Mouse (Mus musculus): ENCODE measurements at regions not wholly inside any gene's neighbourhood (a gene's known extent, or its start where the extent isn't known, plus 50 kb on each side); places are given as distances from the start of the nearest gene placed in this dataset.

DNA sequence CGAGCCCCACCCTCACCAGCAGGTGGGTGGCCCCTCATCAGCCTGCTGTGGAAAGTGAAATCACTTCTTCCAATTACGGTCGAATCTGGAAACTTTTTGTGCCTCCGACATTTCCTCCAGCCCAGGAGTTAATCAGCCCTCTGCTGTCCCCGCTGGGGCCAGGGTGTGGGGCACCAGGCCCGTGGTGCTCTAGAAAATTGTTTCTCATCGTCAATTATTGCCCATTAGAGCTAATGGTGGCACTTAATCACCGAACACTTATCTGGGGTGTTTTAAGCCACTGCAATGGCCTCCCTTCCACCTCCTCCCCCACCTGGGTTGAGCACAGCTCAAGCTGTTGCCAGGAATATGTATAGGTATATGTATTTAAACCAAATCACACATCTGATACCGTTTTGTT, 72.2 kb downstream of the Barx1 start:
- H3K27me3 ChIP-seq (replicated peaks) = no peaks in the 10 kb centered on the region
- no peak overlapping the region for H3K4me2 ChIP-seq (ENCODE audit: insufficient read depth, low read depth, poor library complexity, severe bottlenecking)
- in situ Hi-C loops (cut with MboI; ENCODE audit: low pct_ligation_motif_present, low pct_unique_long_range_greater_than_20kb, low sequenced_read_pairs) = loop anchor here (10.0 kb wide), 1 partner anchor 70 kb away; no protein-coding TSS in a partner anchor
- peaks cover 2% of the 10 kb centered on the region for H3K9me3 ChIP-seq (replicated peaks; ENCODE audit: low read length)
- no peaks in the 10 kb centered on the region for H3K36me3 ChIP-seq (replicated peaks in 1 of 2; ENCODE audit: control insufficient read depth in 1 of 2, insufficient read depth in 1 of 2, low read length in 1 of 2)
- TF ChIP-seq NELFE (IDR thresholded peaks at IDR 0.05; ENCODE audit: low read depth, low read length) (no peak), PAX5 (IDR thresholded peaks at IDR 0.05; ENCODE audit: low read length) (no peak), TCF12 (IDR thresholded peaks at IDR 0.05; ENCODE audit: low read depth, low read length) (0 out of 2 replicates have a peak, but pooled peaks have one; percentile 16), USF1 (IDR thresholded peaks at IDR 0.05; ENCODE audit: low read depth, low read length) (no peak), JUND (conservative IDR thresholded peaks at IDR 0.05; ENCODE audit: low read depth, low read length) (no peak), SIN3A (IDR thresholded peaks at IDR 0.05; ENCODE audit: low read length) (no peak), MXI1 (IDR thresholded peaks at IDR 0.05; ENCODE audit: low read depth, low read length) (no peak), RAD21 (IDR thresholded peaks at IDR 0.05; ENCODE audit: low read depth, low read length) (peak; percentile 16), RCOR1 (conservative IDR thresholded peaks at IDR 0.05; ENCODE audit: low read depth, low read length) (no peak), ELF1 (IDR thresholded peaks at IDR 0.05; ENCODE audit: low read depth, low read length) (0 out of 2 replicates have a peak, but pooled peaks have one; percentile 39), E2F4 (IDR thresholded peaks at IDR 0.05; ENCODE audit: insufficient replicate concordance, low read depth, low read length) (no peak), SMC3 (IDR thresholded peaks at IDR 0.05; ENCODE audit: low read depth, low read length) (no peak), IRF4 (IDR thresholded peaks at IDR 0.05; ENCODE audit: low read depth, low read length) (no peak), UBTF (IDR thresholded peaks at IDR 0.05; ENCODE audit: low read depth, low read length) (no peak), CHD1 (IDR thresholded peaks at IDR 0.05; ENCODE audit: low read depth, low read length) (no peak), POLR2AphosphoS2 (IDR thresholded peaks at IDR 0.05; ENCODE audit: low read depth, low read length) (no peak), BHLHE40 (IDR thresholded peaks at IDR 0.05; ENCODE audit: low read depth, low read length) (peak; percentile 40; the same call in 1 of the 2 replicates), ZMIZ1 (IDR thresholded peaks at IDR 0.05; ENCODE audit: low read depth, low read length) (no peak), ETS1 (conservative IDR thresholded peaks at IDR 0.05; ENCODE audit: low read depth, low read length) (no peak), ZKSCAN1 (IDR thresholded peaks at IDR 0.05; ENCODE audit: borderline replicate concordance, low read depth, low read length) (no peak), KAT2A (IDR thresholded peaks at IDR 0.05; ENCODE audit: insufficient replicate concordance, low read length) (no peak), EP300 (IDR thresholded peaks at IDR 0.05; ENCODE audit: low read length) (0 out of 2 replicates have a peak, but pooled peaks have one; percentile 21), POLR2A (IDR thresholded peaks at IDR 0.05; ENCODE audit: low read depth, low read length) (no peak), NRF1 (IDR thresholded peaks at IDR 0.05; ENCODE audit: low read depth, low read length) (no peak), JUN (IDR thresholded peaks at IDR 0.05; ENCODE audit: insufficient read depth, low read depth, low read length) (no peak), TBP (conservative IDR thresholded peaks at IDR 0.05; ENCODE audit: low read depth, low read length) (no peak), ZNF384 (IDR thresholded peaks at IDR 0.05; ENCODE audit: low read depth, low read length) (no peak), ZC3H11A (IDR thresholded peaks at IDR 0.05; ENCODE audit: low read depth, low read length) (no peak), MAX (IDR thresholded peaks at IDR 0.05; ENCODE audit: low read length) (no peak), CTCF (conservative IDR thresholded peaks at IDR 0.05 in 1 of 2, IDR thresholded peaks at IDR 0.05 in 1 of 2; ENCODE audit: low read depth in 2 of 2, low read length in 2 of 2) (peak in 1 of 2 experiments; percentile 31; a peak in 2 of 4 replicates), HCFC1 (IDR thresholded peaks at IDR 0.05; ENCODE audit: low read depth, low read length) (no peak), USF2 (conservative IDR thresholded peaks at IDR 0.05; ENCODE audit: low read depth, low read length) (no peak), MAFK (IDR thresholded peaks at IDR 0.05; ENCODE audit: insufficient replicate concordance, low read length) (no peak), MYC (IDR thresholded peaks at IDR 0.05; ENCODE audit: low read depth, low read length) (no peak), MAZ (IDR thresholded peaks at IDR 0.05; ENCODE audit: low read depth, low read length) (no peak), MEF2A (IDR thresholded peaks at IDR 0.05; ENCODE audit: borderline replicate concordance, low read depth, low read length) (no peak), GABPA (IDR thresholded peaks at IDR 0.05; ENCODE audit: insufficient replicate concordance, low read depth, low read length) (no peak), CHD2 (IDR thresholded peaks at IDR 0.05; ENCODE audit: low read length) (no peak)
- peaks cover 10 to 15% of the 10 kb centered on the region in 2 experiments for H3K4me1 ChIP-seq (ENCODE audit: control insufficient read depth in 1 of 2, insufficient read depth in 2 of 2)
- peak; percentile 34 for DNase-seq (ENCODE audit: extremely low read depth)
- no peaks in the 10 kb centered on the region for H3K79me2 ChIP-seq (replicated peaks; ENCODE audit: control insufficient read depth, extremely low read depth, insufficient read depth, poor library complexity, severe bottlenecking)
- no peak overlapping the region for H3K27ac ChIP-seq (ENCODE audit: insufficient read depth, low read depth)
- no peak overlapping the region for H3K4me3 ChIP-seq (replicated peaks in 1 of 3; ENCODE audit: low read depth in 2 of 3, low read length in 2 of 3, poor library complexity in 1 of 3)
- no peak overlapping the region for H3K9ac ChIP-seq (ENCODE audit: insufficient read depth, low read depth)
- dilution Hi-C loops (cut with MboI; ENCODE audit: extremely low pct_ligation_motif_present, extremely low pct_unique_long_range_greater_than_20kb, low sequenced_read_pairs) = no loop called here

Measured in CH12.LX (cell line).